Mouse (Mus musculus) MEL (cell line): Measurements from ENCODE around the gene Abca13. TPM values are rescaled to one million over a fixed set of nuclear protein-coding genes. Genes with fewer than 3 reads are reported as not detected.

Source experiments
- DNase-seq: peaks from one replicate; pipeline ENCODE4 v3.0.0; 2011; ENCODE audit warnings: low read depth, low spot score
- H3K27ac ChIP-seq: 2 replicates; pipeline ENCODE4 v1.5.1; 2012; ENCODE audit warnings: low read depth, mild to moderate bottlenecking, control low read depth, low read length, moderate library complexity; ENCODE audit not compliant: control insufficient read depth
- H3K27me3 ChIP-seq, 2 experiments: fragments of 150-350 bp in 1 of 2; sonication (generic) in 1 of 2; 2 replicates each; pipeline ENCODE4 v1.6.1; 2012; ENCODE audit warnings: low read length in 2 of 2, mild to moderate bottlenecking in 2 of 2, improper control_type of control experiment in 1 of 2, moderate library complexity in 1 of 2; ENCODE audit not compliant: insufficient read depth in 2 of 2, control insufficient read depth in 1 of 2
- H3K36me3 ChIP-seq, 2 experiments: 2 replicates each; pipeline ENCODE4 v1.6.1; 2012 to 2014; ENCODE audit warnings: low read length in 2 of 2, improper control_type of control experiment in 1 of 2, inconsistent platforms in 1 of 2, mild to moderate bottlenecking in 1 of 2; ENCODE audit not compliant: insufficient read depth in 2 of 2, control insufficient read depth in 1 of 2
- H3K4me1 ChIP-seq, 2 experiments: fragments of 150-350 bp in 1 of 2; sonication (generic) in 1 of 2; 2 replicates each; pipeline ENCODE4 v1.6.1; 2012; ENCODE audit warnings: low read length in 2 of 2, improper control_type of control experiment in 1 of 2, mild to moderate bottlenecking in 1 of 2; ENCODE audit not compliant: insufficient read depth in 2 of 2, control insufficient read depth in 1 of 2
- H3K4me3 ChIP-seq, 2 experiments: fragments of 150-350 bp in 1 of 2; sonication (generic) in 1 of 2; 2 replicates each; pipeline ENCODE4 v1.5.1; 2012; ENCODE audit warnings: low read depth in 2 of 2, low read length in 2 of 2, mild to moderate bottlenecking in 2 of 2, moderate library complexity in 2 of 2, control low read depth in 1 of 2, improper control_type of control experiment in 1 of 2; ENCODE audit not compliant: control insufficient read depth in 1 of 2, insufficient read depth in 1 of 2
- H3K79me2 ChIP-seq: 2 replicates; pipeline ENCODE4 v1.6.1; 2012; ENCODE audit warnings: mild to moderate bottlenecking, low read length, moderate library complexity; ENCODE audit not compliant: control insufficient read depth, poor library complexity, insufficient read depth
- H3K9ac ChIP-seq: 2 replicates; pipeline ENCODE4 v1.6.1; 2012; ENCODE audit warnings: low read depth, mild to moderate bottlenecking, control low read depth, low read length, moderate library complexity; ENCODE audit not compliant: control insufficient read depth, poor library complexity, severe bottlenecking
- H3K9me3 ChIP-seq: fragments of 150-350 bp; sonication (generic); replicated peaks from 2 replicates; pipeline ENCODE4 v1.6.1; 2012; ENCODE audit warnings: mild to moderate bottlenecking, low read length, improper control_type of control experiment, moderate library complexity; ENCODE audit not compliant: insufficient read depth
- BHLHE40 ChIP-seq: IDR thresholded peaks from 2 replicates; pipeline ENCODE4 v1.6.1; 2012; ENCODE audit warnings: low read depth, mild to moderate bottlenecking, inconsistent platforms, low read length, improper control_type of control experiment, borderline replicate concordance
- CHD2 ChIP-seq: IDR thresholded peaks from 2 replicates; pipeline ENCODE4 v1.6.1; 2011; ENCODE audit warnings: low read length, improper control_type of control experiment
- E2F4 ChIP-seq: IDR thresholded peaks from 2 replicates; pipeline ENCODE4 v1.6.1; 2011; ENCODE audit warnings: low read depth, low read length, improper control_type of control experiment, borderline replicate concordance
- ELF1 ChIP-seq: IDR thresholded peaks from 2 replicates; pipeline ENCODE4 v1.6.1; 2014; ENCODE audit warnings: low read depth, mild to moderate bottlenecking, inconsistent platforms, low read length, improper control_type of control experiment, moderate library complexity
- EP300 ChIP-seq, 2 experiments: IDR thresholded peaks; 2 replicates each; pipeline ENCODE4 v1.6.1; 2011; ENCODE audit warnings: improper control_type of control experiment in 2 of 2, low read length in 2 of 2, low read depth in 1 of 2, mild to moderate bottlenecking in 1 of 2
- GABPA ChIP-seq: IDR thresholded peaks from 2 replicates; pipeline ENCODE4 v1.6.1; 2012; ENCODE audit warnings: low read depth, mild to moderate bottlenecking, inconsistent platforms, low read length, improper control_type of control experiment, moderate library complexity
- HCFC1 ChIP-seq: IDR thresholded peaks from 2 replicates; pipeline ENCODE4 v1.6.1; 2012; ENCODE audit warnings: low read depth, mild to moderate bottlenecking, inconsistent platforms, low read length, improper control_type of control experiment, moderate library complexity
- MAX ChIP-seq: IDR thresholded peaks from 2 replicates; pipeline ENCODE4 v1.6.1; 2011; ENCODE audit warnings: low read length, improper control_type of control experiment
- MAZ ChIP-seq: IDR thresholded peaks from 2 replicates; pipeline ENCODE4 v1.6.1; 2012; ENCODE audit warnings: low read depth, mild to moderate bottlenecking, inconsistent platforms, low read length, improper control_type of control experiment
- MEF2A ChIP-seq: IDR thresholded peaks from 2 replicates; pipeline ENCODE4 v1.6.1; 2014; ENCODE audit warnings: low read depth, mild to moderate bottlenecking, inconsistent platforms, low read length, improper control_type of control experiment; ENCODE audit not compliant: poor library complexity, insufficient replicate concordance, severe bottlenecking; ENCODE audit errors: extremely low read depth
- MXI1 ChIP-seq: IDR thresholded peaks from 2 replicates; pipeline ENCODE4 v1.6.1; 2011; ENCODE audit warnings: mild to moderate bottlenecking, low read depth, low read length, improper control_type of control experiment
- NRF1 ChIP-seq: IDR thresholded peaks from 2 replicates; pipeline ENCODE4 v1.6.1; 2014; ENCODE audit warnings: low read depth, mild to moderate bottlenecking, inconsistent platforms, low read length, improper control_type of control experiment, moderate library complexity; ENCODE audit not compliant: poor library complexity, insufficient read depth, severe bottlenecking
- POLR2A ChIP-seq, 2 experiments: IDR thresholded peaks; 2 replicates each; pipeline ENCODE4 v1.6.1; 2011 to 2012; ENCODE audit warnings: low read length in 2 of 2, mild to moderate bottlenecking in 2 of 2, control low read depth in 1 of 2, improper control_type of control experiment in 1 of 2, low read depth in 1 of 2, moderate library complexity in 1 of 2; ENCODE audit not compliant: control insufficient read depth in 1 of 2, insufficient read depth in 1 of 2, poor library complexity in 1 of 2
- POLR2AphosphoS2 ChIP-seq: IDR thresholded peaks from 2 replicates; pipeline ENCODE4 v1.6.1; 2011; ENCODE audit warnings: low read length, improper control_type of control experiment
- TAL1 ChIP-seq: IDR thresholded peaks from 2 replicates; pipeline ENCODE4 v1.6.1; 2012; ENCODE audit warnings: mild to moderate bottlenecking, inconsistent platforms, low read length, moderate library complexity, mixed read lengths
- TBP ChIP-seq: IDR thresholded peaks from 2 replicates; pipeline ENCODE4 v1.8.0; 2011; ENCODE audit warnings: low read depth, low read length, improper control_type of control experiment
- UBTF ChIP-seq: IDR thresholded peaks from 2 replicates; pipeline ENCODE4 v1.6.1; 2012; ENCODE audit warnings: low read depth, mild to moderate bottlenecking, inconsistent platforms, low read length, improper control_type of control experiment, moderate library complexity, borderline replicate concordance; ENCODE audit not compliant: insufficient read depth
- ZKSCAN1 ChIP-seq: IDR thresholded peaks from 2 replicates; pipeline ENCODE4 v1.6.1; 2012; ENCODE audit warnings: low read depth, mild to moderate bottlenecking, inconsistent platforms, low read length, improper control_type of control experiment, moderate library complexity
- polyA plus RNA-seq, 2 experiments: library from polyadenylated mRNA; stranded (reverse) in 1 of 2; unstranded in 1 of 2; fragments of >175 nt in 1 of 2; fragments of >200 nt in 1 of 2; gene quantifications; 2 replicates each; pipeline versions ENCODE4 v1.2.1 to v1.2.4; 2012; ENCODE audit warnings: low replicate concordance in 2 of 2, low read depth in 1 of 2; ENCODE audit not compliant: insufficient read length in 2 of 2, insufficient read depth in 1 of 2, missing spikeins in 1 of 2
- total RNA-seq: library from RNA; depleted of rRNA; stranded (reverse); fragments of 300-350 nt; gene quantifications from 2 replicates; pipeline ENCODE4 v1.2.3, GENCODE M21; 2012

The Abca13 gene
- total and polyA plus RNA-seq, 3 experiments: not detected

GRCm38 (mm10) chr11:9291168-9291567, 99.4 kb downstream of the Abca13 start:
- TF ChIP-seq POLR2AphosphoS2: no peak
- TF ChIP-seq ELF1: no peak
- TF ChIP-seq HCFC1: no peak
- no peak for TF ChIP-seq MEF2A
- no peak for TF ChIP-seq UBTF
- no peak for TF ChIP-seq GABPA
- TF ChIP-seq ZKSCAN1: no peak
- no peak for TF ChIP-seq MAZ
- no peak for TF ChIP-seq E2F4
- TF ChIP-seq POLR2A (IDR thresholded peaks at IDR 0.05; ENCODE audit: control insufficient read depth in 1 of 2, insufficient read depth in 1 of 2, low read depth in 1 of 2, low read length in 2 of 2, poor library complexity in 1 of 2): no peak

GRCm38 (mm10) chr11:9299615-9300014, 107.9 kb downstream of the Abca13 start:
- Histone ChIP-seq H3K27me3 (no peaks in the 10 kb centered on the region), H3K79me2 (no peaks in the 10 kb centered on the region), H3K36me3 (no peaks in the 10 kb centered on the region), H3K4me1 (no peaks in the 10 kb centered on the region), H3K4me3 (no peak overlapping the region)
- TF ChIP-seq TBP (no peak), EP300 (IDR thresholded peaks at IDR 0.05; ENCODE audit: low read depth in 1 of 2, low read length in 2 of 2) (no peak), MXI1 (no peak), GABPA (no peak), TAL1 (no peak), MAX (no peak), POLR2A (IDR thresholded peaks at IDR 0.05; ENCODE audit: control insufficient read depth in 1 of 2, insufficient read depth in 1 of 2, low read depth in 1 of 2, low read length in 2 of 2, poor library complexity in 1 of 2) (no peak), NRF1 (no peak), CHD2 (no peak), BHLHE40 (no peak)
- TF ChIP-seq, all 39 proteins: peak for 0
- Histone ChIP-seq H3K9me3 (no peaks in the 10 kb centered on the region), H3K27ac (no peak overlapping the region), H3K9ac (no peak overlapping the region)
- no peak for DNase-seq

More at GRCm38 (mm10) chr11:9291168-9291567, 99.4 kb downstream of the Abca13 start:
- H3K79me2 ChIP-seq: no peaks in the 10 kb centered on the region
- H3K4me1 ChIP-seq: no peaks in the 10 kb centered on the region
- H3K9me3 ChIP-seq: no peaks in the 10 kb centered on the region
- peak overlapping the region in 1 of 2 experiments; percentile 23; a peak in 1 of 4 replicates for H3K4me3 ChIP-seq
- no peak overlapping the region for H3K9ac ChIP-seq
- no peak for DNase-seq
- H3K36me3 ChIP-seq: no peaks in the 10 kb centered on the region
- no peaks in the 10 kb centered on the region for H3K27me3 ChIP-seq
- no peak overlapping the region for H3K27ac ChIP-seq
